Mouse (Mus musculus) heart, adult 2 months (tissue): ENCODE measurements at regions not wholly inside any gene's neighbourhood (a gene's known extent, or its start where the extent isn't known, plus 50 kb on each side); places are given as distances from the start of the nearest gene placed in this dataset.

Source experiments
- CTCF ChIP-seq: fragments of 200-600 bp; IDR thresholded peaks from 2 replicates; pipeline ENCODE4 v1.8.1; 2022; ENCODE audit warnings: antibody characterized with exemption, mild to moderate bottlenecking, moderate library complexity
- EP300 ChIP-seq: fragments of 200-500 bp; IDR thresholded peaks from 2 replicates; pipeline ENCODE4 v1.6.1; 2011; ENCODE audit warnings: low read depth, low read length, control low read depth; ENCODE audit not compliant: insufficient read depth
- POLR2A ChIP-seq: fragments of 200-500 bp; IDR thresholded peaks from 2 replicates; pipeline ENCODE4 v1.6.1; 2011; ENCODE audit warnings: mild to moderate bottlenecking, low read depth, low read length, control low read depth; ENCODE audit not compliant: insufficient read depth

- TF ChIP-seq POLR2A (no peak), CTCF (no peak), EP300 (no peak)
These were observed 66.0 kb upstream of the Ankrd28 start for GRCm38 (mm10) chr14:31896500-31896899.
